Mouse (Mus musculus) effector memory CD4-positive, alpha-beta T cell, adult 5 months (primary cell): Measurements from ENCODE around the gene Gm597. TPM values are rescaled to one million over a fixed set of nuclear protein-coding genes. Genes with fewer than 3 reads are reported as not detected.

Experiments used
- polyA plus RNA-seq: library from polyadenylated mRNA; unstranded; fragments of 100-300 nt; shearing (Covaris generic); gene quantifications from one replicate; pipeline ENCODE4 v1.2.1, GENCODE M21; 2017

The Gm597 gene
- not detected for polyA plus RNA-seq

DNA sequence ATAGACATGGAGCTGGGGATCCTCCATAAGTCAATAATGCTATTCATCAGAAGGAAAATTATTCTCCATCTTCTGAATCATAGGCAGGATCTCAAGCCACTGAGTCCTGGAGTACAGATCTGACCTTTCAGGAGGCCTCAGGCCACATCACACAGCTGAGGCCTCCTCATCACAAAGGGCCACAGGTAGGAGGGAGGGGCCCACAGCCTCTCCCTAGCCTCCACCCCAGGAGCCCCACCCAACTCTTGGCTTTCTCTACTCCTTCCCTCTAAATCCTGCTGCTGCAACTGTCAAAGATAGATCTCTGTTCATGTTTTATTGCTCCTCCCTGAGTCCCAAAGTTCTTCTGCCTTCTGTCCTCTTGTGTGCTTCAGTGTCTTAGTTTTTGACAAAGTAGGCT lies at the start of gene Gm597:
Gene Gm597, minus strand, starts transcription at position 101 of the 400 bp plus-strand sequence.

